Mouse (Mus musculus) C2C12 (cell line): ENCODE data around the gene Fgf7. TPM values are rescaled to one million over a fixed set of nuclear protein-coding genes. Genes with fewer than 3 reads are reported as not detected.

Experiments
- H3K27me3 ChIP-seq: one replicate; pipeline ENCODE4 v1.6.1; 2011; ENCODE audit not compliant: control insufficient read depth, insufficient read depth, insufficient read length
- H3K36me3 ChIP-seq: one replicate; pipeline ENCODE4 v1.6.1; 2011; ENCODE audit not compliant: control insufficient read depth, insufficient read depth
- H3K4me3 ChIP-seq: one replicate; pipeline ENCODE4 v1.5.1; 2011; ENCODE audit warnings: mild to moderate bottlenecking, control low read depth; ENCODE audit not compliant: poor library complexity, insufficient read depth, severe bottlenecking
- H3K79me2 ChIP-seq: one replicate; pipeline ENCODE4 v1.6.1; 2011; ENCODE audit not compliant: control insufficient read depth, insufficient read depth
- H3K79me3 ChIP-seq: one replicate; pipeline ENCODE4 v1.6.1; 2011; ENCODE audit warnings: low read depth, control low read depth
- H3ac ChIP-seq: one replicate; pipeline ENCODE3; 2011; ENCODE audit warnings: low read depth; ENCODE audit not compliant: control insufficient read depth, insufficient read length
- CEBPB ChIP-seq: IDR thresholded peaks from one replicate; pipeline ENCODE4 v1.6.1; 2011; ENCODE audit warnings: low read depth, mild to moderate bottlenecking, control low read depth, moderate library complexity
- CTCF ChIP-seq: IDR thresholded peaks from one replicate; pipeline ENCODE4 v1.5.1; 2011; ENCODE audit not compliant: control insufficient read depth, insufficient read depth, insufficient read length
- FOSL1 ChIP-seq: IDR thresholded peaks from one replicate; pipeline ENCODE4 v1.8.0; 2011; ENCODE audit warnings: mild to moderate bottlenecking, low read length; ENCODE audit not compliant: poor library complexity, insufficient read depth, severe bottlenecking
- MAX ChIP-seq: IDR thresholded peaks from one replicate; pipeline ENCODE4 v1.6.1; 2011; ENCODE audit warnings: mild to moderate bottlenecking, control low read depth
- MYOD1 ChIP-seq: IDR thresholded peaks from one replicate; pipeline ENCODE4 v1.6.1; 2011; ENCODE audit warnings: low read depth; ENCODE audit not compliant: control insufficient read depth, insufficient read length
- MYOG ChIP-seq: IDR thresholded peaks from one replicate; pipeline ENCODE4 v1.6.1; 2011; ENCODE audit not compliant: control insufficient read depth, insufficient read length; ENCODE audit errors: extremely low read depth
- USF1 ChIP-seq: IDR thresholded peaks from one replicate; pipeline ENCODE4 v1.6.1; 2011; ENCODE audit warnings: low read depth, mild to moderate bottlenecking, control low read depth, moderate library complexity
- polyA plus RNA-seq: library from polyadenylated mRNA; unstranded; fragments of >200 nt; fragmentation: generic; extraction: Trizol; gene quantifications from one replicate; pipeline ENCODE4 v1.2.1, GENCODE M21; 2012; ENCODE audit warnings: missing spikeins

Gene Fgf7
- polyA plus RNA-seq, 1 experiment, result 2.6 TPM

DNA sequence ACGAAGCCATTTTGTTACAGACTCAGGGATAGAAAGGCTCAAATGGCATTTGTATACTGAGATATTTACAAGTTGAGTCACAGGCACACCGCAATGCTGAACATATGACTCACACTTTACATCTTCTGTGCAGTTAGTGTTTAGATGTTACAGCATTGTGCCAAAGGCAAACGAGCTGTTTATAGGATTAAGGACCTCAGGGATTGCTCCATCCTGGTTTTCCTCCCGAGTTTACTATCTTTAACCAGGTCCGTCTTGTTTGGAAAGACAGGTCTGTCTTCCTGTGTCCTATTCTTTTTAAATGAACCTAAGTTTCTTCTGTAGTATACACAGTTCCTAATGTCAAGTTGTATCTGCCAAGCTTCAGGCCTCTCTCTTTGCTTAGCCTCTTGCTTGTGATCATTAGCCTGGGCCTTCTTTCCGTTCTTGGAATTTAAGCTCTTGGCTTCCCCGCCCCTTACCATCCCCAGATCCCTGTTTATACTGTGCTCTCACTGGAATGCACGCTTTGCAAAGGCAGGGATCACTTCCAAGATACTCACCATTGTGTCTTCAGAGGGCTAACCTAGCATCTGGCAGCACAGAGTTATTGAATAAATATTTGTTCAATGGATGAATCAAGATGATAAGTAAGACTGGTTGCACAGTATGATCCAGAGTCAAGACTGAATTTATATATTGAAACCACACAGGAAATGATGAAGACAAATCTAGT is 3.1 kb upstream of the Fgf7 start:
- TF ChIP-seq USF1 (no peak), CTCF (no peak), CEBPB (peak; percentile 99), MYOD1 (peak; percentile 43), MAX (peak; percentile 77), FOSL1 (peak; percentile 91)
- H3ac ChIP-seq, result no peak overlapping the region

DNA sequence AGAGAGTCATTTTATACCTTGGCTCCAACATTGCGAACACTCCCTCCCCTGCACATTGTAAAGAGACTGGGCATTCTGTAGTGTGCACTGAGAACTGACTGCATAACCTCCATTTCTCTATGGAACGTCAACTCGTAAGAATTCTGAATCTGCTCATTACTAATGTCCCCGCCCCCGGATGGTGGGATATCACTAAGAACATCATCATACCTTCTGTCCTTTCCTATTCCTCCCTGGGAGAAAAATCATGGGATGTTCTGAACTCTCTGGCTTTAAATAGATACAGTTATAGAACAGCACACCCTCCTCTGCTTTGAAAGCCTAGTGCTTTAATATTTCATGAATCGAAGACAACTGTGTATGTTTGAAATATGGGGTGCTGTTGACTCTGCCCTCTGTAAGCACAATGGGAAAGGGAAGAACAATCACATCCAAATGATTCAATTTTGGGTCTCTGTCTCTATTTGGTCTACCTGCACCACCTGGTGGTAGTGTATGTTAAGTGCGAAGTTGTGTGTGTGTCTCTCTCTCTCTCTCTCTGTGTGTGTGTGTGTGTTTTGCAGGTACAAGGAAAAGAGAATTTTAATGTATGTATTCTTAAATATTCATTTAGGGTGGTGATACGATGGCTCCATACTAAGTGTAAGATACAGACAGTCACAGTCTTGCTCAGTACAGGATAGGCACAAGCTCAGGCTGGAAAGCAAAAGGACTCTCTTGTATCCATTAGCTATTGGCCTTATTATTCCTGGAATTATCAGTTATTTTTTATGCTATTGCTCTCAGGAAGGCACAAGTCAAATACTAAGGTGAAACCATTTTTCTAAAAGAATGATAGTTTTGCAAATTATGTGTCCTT is 1.1 kb upstream of the Fgf7 start:
- Histone ChIP-seq H3K79me3 (peaks cover 34% of the 10 kb centered on the region), H3K4me3 (no peak overlapping the region), H3K79me2 (peaks cover 40% of the 10 kb centered on the region), H3K36me3 (peaks cover 27% of the 10 kb centered on the region), H3ac (no peak overlapping the region), H3K27me3 (no peaks in the 10 kb centered on the region)
- TF ChIP-seq MYOD1 (no peak), FOSL1 (no peak), USF1 (no peak), CEBPB (no peak), CTCF (no peak), MAX (no peak), MYOG (no peak)

More for the DNA sequence above, 3.1 kb upstream of the Fgf7 start:
- Histone ChIP-seq H3K36me3 (peaks cover 8% of the 10 kb centered on the region), H3K27me3 (no peaks in the 10 kb centered on the region), H3K4me3 (no peak overlapping the region), H3K79me3 (peaks cover 14% of the 10 kb centered on the region), H3K79me2 (peaks cover 20% of the 10 kb centered on the region)

- Histone ChIP-seq H3K79me3 (peaks cover 53% of the 10 kb centered on the region), H3K4me3 (peak overlapping the region; percentile 40), H3K79me2 (peaks cover 58% of the 10 kb centered on the region), H3ac (peak overlapping the region; percentile 23), H3K36me3 (peaks cover 45% of the 10 kb centered on the region), H3K27me3 (no peaks in the 10 kb centered on the region)
- TF ChIP-seq CTCF, result no peak
- no peak for TF ChIP-seq MAX
- no peak for TF ChIP-seq FOSL1
- TF ChIP-seq MYOD1, result no peak
- TF ChIP-seq MYOG, result no peak
- TF ChIP-seq USF1, result no peak
- TF ChIP-seq CEBPB, result no peak
Measured at GRCm38 (mm10) chr2:126035013-126035770, 734 bp downstream of the Fgf7 start.

GRCm38 (mm10) chr2:126036121-126036520 is 1.7 kb downstream of the Fgf7 start:
- Histone ChIP-seq H3K79me2 (peaks cover 67% of the 10 kb centered on the region), H3K27me3 (no peaks in the 10 kb centered on the region), H3K4me3 (peak overlapping the region; percentile 40), H3ac (peak overlapping the region; percentile 18), H3K36me3 (peaks cover 53% of the 10 kb centered on the region), H3K79me3 (peaks cover 62% of the 10 kb centered on the region)
- TF ChIP-seq FOSL1 (no peak), USF1 (no peak), CTCF (no peak), MYOG (no peak), MAX (no peak), MYOD1 (no peak), CEBPB (no peak)

- Histone ChIP-seq H3ac (no peak overlapping the region), H3K4me3 (peak overlapping the region; percentile 40), H3K27me3 (no peaks in the 10 kb centered on the region), H3K36me3 (peaks cover 71% of the 10 kb centered on the region), H3K79me3 (peaks cover 84% of the 10 kb centered on the region), H3K79me2 (peaks cover 90% of the 10 kb centered on the region)
- TF ChIP-seq MYOG (no peak), MAX (no peak), CTCF (no peak), USF1 (no peak), MYOD1 (no peak), CEBPB (no peak), FOSL1 (no peak)
Measured at GRCm38 (mm10) chr2:126038221-126039000, 4.0 kb downstream of the Fgf7 start.
